In the genomic region with DNA sequence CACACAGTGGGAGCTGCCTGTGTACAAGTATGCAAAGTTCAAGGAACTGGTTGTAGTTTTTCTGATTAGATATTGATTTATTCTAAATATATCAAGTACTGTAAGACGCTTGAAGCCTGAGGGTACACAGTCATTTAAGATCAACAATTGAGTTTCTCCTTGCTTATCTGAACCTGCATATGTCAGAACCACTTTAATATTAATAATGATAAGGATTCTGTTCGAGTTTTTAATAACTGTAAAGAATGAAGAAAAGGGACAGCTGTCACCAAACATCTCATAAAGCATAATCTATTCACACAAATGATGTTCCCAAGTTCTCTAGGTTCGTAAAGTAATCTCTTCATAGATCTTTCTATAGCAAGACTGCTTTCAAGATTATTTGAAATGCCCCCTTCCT, we compare ENCODE assay signal across 18 mouse cellular contexts.
"Had no signal": no experiment of that assay in that cellular context is flagged by ENCODE, and none has a peak within 500 bp of the region (broad histone marks: within the 10 kb centered on the region; RNA-seq: fewer than 3 reads in every experiment).

No protein-coding gene starts in this region.

- H3K36me3 ChIP-seq: lung, embryonic 15.5 days; midbrain, embryonic 13.5 days; midbrain, embryonic 15.5 days; neural tube, embryonic 13.5 days; neural tube, embryonic 15.5 days; stomach, embryonic 15.5 days had no signal

- DNase-seq: lung, adult 2 months; lung, postnatal 14 days; lung, postnatal 36 days; right cerebral cortex, postnatal 14 days; thymus, adult 2 months; thymus, postnatal 25 days; thymus, postnatal 4 days had no signal

- H3K27me3 ChIP-seq: lung, embryonic 15.5 days; megakaryocyte, embryonic 14.5 days; midbrain, embryonic 13.5 days; midbrain, embryonic 15.5 days; neural tube, embryonic 13.5 days; neural tube, embryonic 15.5 days; stomach, embryonic 15.5 days had no signal

- ATAC-seq: lung, postnatal 0 days; midbrain, embryonic 13.5 days; midbrain, embryonic 15.5 days had no signal

- H3K9ac ChIP-seq: lung, embryonic 15.5 days; midbrain, embryonic 13.5 days; midbrain, embryonic 15.5 days; neural tube, embryonic 13.5 days; neural tube, embryonic 15.5 days; stomach, embryonic 15.5 days had no signal

- H3K9me3 ChIP-seq: lung, embryonic 15.5 days; megakaryocyte, embryonic 14.5 days; midbrain, embryonic 13.5 days; midbrain, embryonic 15.5 days; neural tube, embryonic 13.5 days; neural tube, embryonic 15.5 days; stomach, embryonic 15.5 days had no signal

- H3K4me3 ChIP-seq: lung, embryonic 15.5 days; megakaryocyte, embryonic 14.5 days; midbrain, embryonic 13.5 days; midbrain, embryonic 15.5 days; neural tube, embryonic 13.5 days; neural tube, embryonic 15.5 days; stomach, embryonic 15.5 days had no signal

- H3K27ac ChIP-seq: lung, embryonic 15.5 days; macrophage; midbrain, embryonic 13.5 days; midbrain, embryonic 15.5 days; neural tube, embryonic 13.5 days; neural tube, embryonic 15.5 days; stomach, embryonic 15.5 days; stomach, postnatal 0 days had no signal

- H3K4me2 ChIP-seq: lung, embryonic 15.5 days; midbrain, embryonic 11.5 days; midbrain, embryonic 13.5 days; midbrain, embryonic 15.5 days; neural tube, embryonic 13.5 days; neural tube, embryonic 15.5 days; stomach, embryonic 15.5 days had no signal
